Mouse (Mus musculus): ENCODE measurements around the gene Lhx5. TPM values are rescaled to one million over a fixed set of nuclear protein-coding genes. Genes with fewer than 3 reads are reported as not detected.

Gene Lhx5
- 6.3 and 7.0 TPM in 2 replicates for polyA plus RNA-seq (2015; fragmentation: Nextera tagmentation; extraction: Ambion mirVana)

DNA sequence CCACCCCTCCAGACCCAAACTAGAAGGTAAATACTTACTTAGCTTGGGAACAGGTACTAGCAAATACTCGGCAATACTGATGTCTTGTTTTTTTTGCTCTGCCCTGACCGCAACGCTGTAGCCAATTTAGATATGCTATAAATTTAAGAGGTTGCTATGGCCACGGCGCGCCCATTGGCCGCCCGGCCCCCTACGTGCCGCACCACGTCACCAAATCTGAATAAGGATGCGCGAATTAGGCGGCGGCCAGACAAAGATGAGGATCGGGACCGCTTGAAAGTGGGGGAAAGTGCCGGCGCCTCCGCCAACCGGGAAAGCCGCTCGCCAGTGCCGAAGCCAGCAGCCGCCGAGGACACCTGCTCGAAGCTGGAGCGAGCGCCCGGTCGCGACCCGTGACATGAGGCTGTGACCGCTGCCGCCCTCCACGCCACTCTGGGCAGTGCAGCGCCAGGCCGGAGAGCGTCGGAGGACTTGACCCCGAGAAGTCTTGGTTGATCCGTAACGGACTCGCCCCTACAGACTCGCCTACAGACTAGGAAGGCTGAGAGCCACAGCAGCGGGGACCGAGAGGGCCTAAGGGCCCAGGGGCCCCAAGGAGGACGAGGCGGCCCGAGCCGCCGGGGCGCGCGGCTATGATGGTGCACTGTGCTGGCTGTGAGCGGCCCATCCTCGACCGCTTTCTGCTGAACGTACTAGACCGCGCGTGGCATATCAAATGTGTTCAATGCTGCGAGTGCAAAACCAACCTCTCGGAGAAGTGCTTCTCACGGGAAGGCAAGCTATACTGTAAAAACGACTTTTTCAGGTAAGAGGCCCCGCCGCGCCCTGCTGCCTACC is at the start of gene Lhx5:
TSS of gene Lhx5 (plus strand) at position 51 of the 837 bp plus-strand sequence.
- Histone ChIP-seq H3K36me3 (no peaks in the 10 kb centered on the region), H3K4me1 (peaks cover 41% of the 10 kb centered on the region)

DNA sequence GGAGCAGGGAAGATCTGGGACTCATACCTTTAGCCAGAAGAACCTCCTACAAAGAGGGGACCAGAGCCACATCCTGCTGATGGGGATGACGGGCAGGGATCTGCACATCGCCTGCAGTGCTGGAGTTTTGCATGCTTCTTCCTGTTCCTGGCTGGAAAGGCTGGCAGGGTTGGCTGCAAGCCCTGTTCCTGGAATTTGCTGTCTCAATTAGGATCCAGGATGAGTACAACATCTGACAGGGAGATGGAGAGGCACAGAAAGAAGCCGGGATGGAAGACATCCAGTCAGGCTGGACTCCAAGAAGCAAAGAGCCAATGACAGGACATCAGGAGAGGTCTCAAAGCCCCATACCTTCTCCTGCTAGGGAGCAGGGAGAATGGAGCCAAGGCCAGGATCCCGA is 45.1 kb upstream of the Lhx5 start:
- no peak overlapping the region for H3K9ac ChIP-seq (replicated peaks)
- H3K27me3 ChIP-seq: no peaks in the 10 kb centered on the region
- no peak overlapping the region for H3K4me3 ChIP-seq
- no peaks in the 10 kb centered on the region for H3K4me1 ChIP-seq
- 75% methylated on average over 4 of the region's 4 CpGs for WGBS
- no peaks in the 10 kb centered on the region for H3K9me3 ChIP-seq
- no peaks in the 10 kb centered on the region for H3K36me3 ChIP-seq
- ATAC-seq (replicated peaks): no peak
- no peak overlapping the region for H3K27ac ChIP-seq (replicated peaks)
- H3K4me2 ChIP-seq (replicated peaks): no peak overlapping the region

More for the DNA sequence above, at the start of gene Lhx5:
- ATAC-seq (replicated peaks): no peak; the same call in 1 of the 2 replicates
- H3K4me2 ChIP-seq (replicated peaks): peak within 1 kb of the TSS; percentile 33
- peak within 1 kb of the TSS; percentile 34 for H3K4me3 ChIP-seq
- H3K27ac ChIP-seq (replicated peaks): peak within 1 kb of the TSS; percentile 24; the same call in 1 of the 2 replicates
- WGBS: under 1% methylated on average over 69 of the region's 69 CpGs
- peak within 1 kb of the TSS; percentile 12 for H3K9ac ChIP-seq (replicated peaks)
- no peaks in the 10 kb centered on the region for H3K9me3 ChIP-seq
- H3K27me3 ChIP-seq: peaks cover 87% of the 10 kb centered on the region

- H3K4me3 ChIP-seq: no peak overlapping the region
- H3K27me3 ChIP-seq: no peaks in the 10 kb centered on the region
- H3K4me2 ChIP-seq (replicated peaks): no peak overlapping the region
- no peak overlapping the region for H3K27ac ChIP-seq (replicated peaks)
- 52% methylated on average over 9 of the region's 9 CpGs for WGBS
- peaks cover 4% of the 10 kb centered on the region for H3K4me1 ChIP-seq
- no peak for ATAC-seq (replicated peaks)
- no peak overlapping the region for H3K9ac ChIP-seq (replicated peaks)
- no peaks in the 10 kb centered on the region for H3K9me3 ChIP-seq
- no peaks in the 10 kb centered on the region for H3K36me3 ChIP-seq
Observed at GRCm38 (mm10) chr5:120388765-120389164, 42.7 kb upstream of the Lhx5 start.

DNA sequence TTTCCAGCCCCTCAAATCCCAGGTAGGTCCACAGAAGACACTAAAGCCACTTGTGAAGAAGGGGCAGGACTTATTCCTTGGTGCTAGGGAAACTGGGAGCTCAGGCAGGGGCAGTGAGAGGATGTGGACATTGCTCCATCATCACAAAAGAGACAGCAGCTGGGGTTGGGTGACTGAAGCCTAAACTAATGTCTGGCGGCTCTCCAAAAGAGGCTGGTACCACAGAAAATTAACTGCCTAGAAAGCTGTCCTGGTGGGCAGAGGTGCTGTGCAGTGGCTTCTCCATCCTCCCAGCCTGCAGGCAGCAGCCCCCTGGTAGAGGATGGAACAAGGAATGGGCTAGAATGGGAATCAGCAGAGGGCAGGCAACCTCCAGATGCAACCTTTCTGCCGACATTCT is 41.5 kb upstream of the Lhx5 start:
- no peak overlapping the region for H3K9ac ChIP-seq (replicated peaks)
- 79% methylated on average over 2 of the region's 2 CpGs for WGBS
- H3K27me3 ChIP-seq: no peaks in the 10 kb centered on the region
- no peak for ATAC-seq (replicated peaks)
- H3K27ac ChIP-seq (replicated peaks): no peak overlapping the region
- no peak overlapping the region for H3K4me2 ChIP-seq (replicated peaks)
- peaks cover 11% of the 10 kb centered on the region for H3K4me1 ChIP-seq
- no peaks in the 10 kb centered on the region for H3K36me3 ChIP-seq
- no peak overlapping the region for H3K4me3 ChIP-seq
- no peaks in the 10 kb centered on the region for H3K9me3 ChIP-seq

DNA sequence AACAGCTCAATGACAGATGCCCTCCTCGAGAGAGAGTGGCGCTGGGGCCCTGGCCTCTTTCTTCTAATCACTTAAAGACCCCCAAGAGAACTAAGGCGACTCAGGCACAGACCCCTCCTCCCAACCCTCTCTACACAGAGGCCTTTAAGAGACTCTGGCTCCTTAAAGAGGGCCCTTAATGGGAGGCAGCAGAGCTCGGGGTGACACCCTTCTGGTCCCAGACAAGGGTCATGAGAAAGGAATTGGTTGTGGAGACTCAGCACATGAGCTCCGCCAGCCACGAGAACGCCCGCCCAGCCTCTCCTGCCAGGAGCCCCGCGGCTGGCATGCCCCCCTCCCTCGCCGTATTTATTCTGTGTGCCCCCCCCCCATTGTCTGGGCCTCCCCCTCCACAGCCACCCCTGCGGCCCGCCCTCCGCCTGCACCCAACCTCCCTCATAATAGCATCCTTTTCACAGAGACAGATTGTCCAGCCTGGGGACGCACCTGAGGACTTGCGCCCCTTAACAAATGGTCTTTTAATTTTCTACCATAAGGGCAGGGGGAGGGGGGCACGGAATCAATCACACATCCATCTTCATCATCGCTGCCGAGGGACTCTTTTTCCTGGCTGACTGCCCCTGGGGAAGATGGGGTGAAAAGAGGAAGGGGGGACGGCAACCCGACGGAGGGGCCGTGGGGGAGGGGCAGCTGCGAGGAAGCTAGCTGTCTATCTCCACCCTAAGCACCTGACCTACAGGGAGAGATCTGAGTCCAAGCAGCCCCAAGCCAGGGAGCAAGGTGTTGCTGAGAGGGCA is 37.4 kb upstream of the Lhx5 start:
- Histone ChIP-seq H3K36me3 (no peaks in the 10 kb centered on the region), H3K4me2 (replicated peaks) (no peak overlapping the region), H3K27ac (replicated peaks) (no peak overlapping the region), H3K4me3 (no peak overlapping the region), H3K4me1 (peaks cover 18% of the 10 kb centered on the region), H3K27me3 (peaks cover 18% of the 10 kb centered on the region), H3K9ac (replicated peaks) (no peak overlapping the region), H3K9me3 (no peaks in the 10 kb centered on the region)
- 6% methylated on average over 21 of the region's 25 CpGs for WGBS
- no peak for ATAC-seq (replicated peaks)

DNA sequence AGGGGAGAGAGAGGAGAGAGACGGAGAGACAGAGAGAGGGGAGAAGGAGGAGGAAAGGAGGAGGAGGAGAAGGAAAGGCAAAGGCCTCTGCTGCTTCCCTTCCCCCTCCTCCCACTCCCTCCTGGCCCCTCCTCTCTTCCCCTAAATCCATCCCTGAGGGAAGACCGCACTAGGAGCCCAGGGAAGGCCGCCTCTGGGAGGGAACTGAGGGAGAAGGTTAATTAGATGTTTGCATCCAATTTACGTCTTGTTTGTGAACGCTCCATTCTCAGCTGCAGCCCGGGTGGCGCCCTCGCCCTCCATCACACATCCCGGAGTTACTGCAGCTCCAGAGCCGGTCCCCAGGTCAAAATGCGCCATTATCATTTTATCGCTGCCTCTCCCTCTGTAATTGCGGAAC is 33.5 kb upstream of the Lhx5 start:
- no peak for ATAC-seq (replicated peaks)

DNA sequence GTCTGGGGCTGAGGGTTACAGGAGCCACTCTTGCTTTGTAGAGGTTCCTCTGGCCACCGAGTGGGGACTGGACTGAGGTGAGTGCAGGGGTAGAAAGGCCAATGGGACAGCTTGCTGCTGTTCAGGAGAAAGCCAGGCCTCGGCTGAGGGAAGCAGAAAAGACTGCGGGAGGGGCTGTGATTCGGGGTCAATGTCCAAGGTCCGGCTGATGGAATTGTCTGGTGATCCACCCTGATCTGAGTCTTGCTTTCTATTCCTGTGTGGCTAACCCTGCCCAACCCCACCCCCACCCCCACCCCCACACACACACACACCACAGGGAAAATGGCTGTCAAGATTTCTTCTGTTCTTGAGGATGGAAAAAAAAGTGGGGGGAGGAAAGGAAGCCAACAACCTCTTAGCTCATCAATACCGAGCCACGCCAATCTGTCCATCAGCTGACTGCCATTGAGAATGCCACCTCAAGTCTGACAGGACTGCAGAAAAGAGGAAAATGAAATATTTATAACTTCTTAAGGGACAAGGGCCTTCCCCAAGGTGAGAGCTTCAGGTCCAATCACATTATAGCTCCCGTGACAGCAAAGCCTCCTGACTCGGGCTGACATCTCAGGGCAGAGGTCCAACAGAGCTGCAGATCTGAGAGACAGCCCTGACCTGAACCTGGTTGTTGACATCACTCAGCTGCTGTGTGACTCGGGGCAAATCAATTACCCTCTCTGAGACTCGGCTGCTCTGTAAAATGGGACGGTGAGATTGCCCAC is 26.5 kb upstream of the Lhx5 start:
- Histone ChIP-seq H3K9me3 (no peaks in the 10 kb centered on the region), H3K36me3 (no peaks in the 10 kb centered on the region), H3K4me1 (peaks cover 9% of the 10 kb centered on the region), H3K4me2 (replicated peaks) (no peak overlapping the region), H3K27me3 (peaks cover 19% of the 10 kb centered on the region; the same call in 1 of the 2 replicates), H3K9ac (replicated peaks) (no peak overlapping the region), H3K27ac (replicated peaks) (no peak overlapping the region), H3K4me3 (no peak overlapping the region)
- 84% methylated on average over 12 of the region's 12 CpGs for WGBS
- no peak for ATAC-seq (replicated peaks)

More for the DNA sequence above, 33.5 kb upstream of the Lhx5 start:
- no peaks in the 10 kb centered on the region for H3K36me3 ChIP-seq
- H3K4me3 ChIP-seq: no peak overlapping the region
- no peak overlapping the region for H3K4me2 ChIP-seq (replicated peaks)
- 0 out of 2 replicates have a peak overlapping the region, but pooled peaks have one; percentile 2 for H3K9ac ChIP-seq (replicated peaks)
- WGBS: under 1% methylated on average over 13 of the region's 13 CpGs
- H3K4me1 ChIP-seq: peaks cover 18% of the 10 kb centered on the region
- H3K27me3 ChIP-seq: peaks cover 44% of the 10 kb centered on the region
- no peaks in the 10 kb centered on the region for H3K9me3 ChIP-seq
- H3K27ac ChIP-seq (replicated peaks): no peak overlapping the region

DNA sequence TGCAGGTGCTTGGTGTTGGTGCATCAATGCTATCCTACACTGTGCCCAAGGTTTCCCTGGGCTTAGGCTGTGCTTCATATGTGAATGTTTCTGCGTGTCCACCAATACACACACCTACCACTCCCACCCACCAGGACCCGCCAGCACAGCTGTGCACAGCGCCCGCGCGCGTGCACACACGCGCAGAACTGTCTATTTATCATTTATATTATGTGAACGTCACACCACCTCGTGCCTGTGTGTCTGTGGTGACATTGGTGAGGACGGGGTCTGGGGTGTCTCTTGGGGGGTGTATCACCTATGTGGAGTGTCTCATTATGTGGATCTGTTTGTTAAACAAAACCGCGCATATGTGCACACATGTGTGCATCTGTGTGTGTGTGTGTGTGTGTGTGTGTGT is 22.6 kb upstream of the Lhx5 start:
- H3K4me1 ChIP-seq: peaks cover 13% of the 10 kb centered on the region
- H3K9ac ChIP-seq (replicated peaks): no peak overlapping the region; the same call in 1 of the 2 replicates
- peak; percentile 66 for ATAC-seq (replicated peaks)
- H3K27ac ChIP-seq (replicated peaks): peak overlapping the region; percentile 85
- 51% methylated on average over 14 of the region's 14 CpGs for WGBS
- H3K36me3 ChIP-seq: no peaks in the 10 kb centered on the region
- peak overlapping the region; percentile 61 for H3K4me2 ChIP-seq (replicated peaks)
- peaks cover 6% of the 10 kb centered on the region for H3K27me3 ChIP-seq
- H3K4me3 ChIP-seq: no peak overlapping the region
- no peaks in the 10 kb centered on the region for H3K9me3 ChIP-seq

DNA sequence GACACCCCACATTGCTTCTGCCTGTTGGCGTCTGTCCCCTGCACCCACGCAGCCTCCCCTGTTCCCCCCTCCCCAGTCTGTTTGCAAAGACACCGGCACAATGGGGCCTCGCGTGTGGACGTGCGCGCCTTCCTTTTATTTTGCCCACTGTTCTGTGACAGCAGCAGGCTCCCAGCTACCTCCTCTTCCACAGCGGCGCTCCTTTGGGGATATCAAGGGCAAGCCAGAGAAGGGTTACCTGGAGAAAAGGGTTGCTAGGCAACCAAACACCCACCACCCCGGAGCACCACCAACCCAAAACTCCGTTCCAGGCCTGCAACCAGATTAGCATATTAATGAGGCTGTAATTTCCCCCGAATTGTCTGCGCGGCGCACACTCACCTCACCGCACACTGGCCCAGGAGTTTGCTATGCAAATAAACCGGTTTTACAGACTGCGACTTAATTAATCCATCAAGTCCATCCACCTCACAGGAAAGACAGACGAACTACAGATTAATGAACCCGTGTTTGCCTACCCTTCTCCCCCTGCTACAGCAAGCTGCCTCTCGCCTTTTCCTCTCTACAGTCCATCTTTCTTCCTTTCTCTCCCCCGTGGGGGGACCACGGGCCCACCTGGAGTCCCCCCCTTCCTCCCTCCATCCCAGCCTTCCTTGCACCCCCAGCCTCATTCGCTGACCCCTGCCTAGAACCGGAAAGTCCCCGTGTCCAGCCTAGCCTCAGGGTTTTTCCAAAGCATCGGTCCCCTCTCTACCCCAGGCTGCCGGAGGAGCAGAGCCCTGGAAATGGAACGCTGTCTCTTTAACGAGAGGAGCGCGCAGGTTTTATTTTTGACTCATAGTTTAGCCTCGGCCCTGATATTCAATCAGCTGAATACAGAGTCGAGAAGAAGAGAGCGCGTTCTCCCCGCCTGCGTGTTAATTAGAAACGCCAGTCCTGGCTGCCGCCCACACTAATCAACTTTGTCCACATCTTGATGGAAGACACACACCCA is 21.8 kb upstream of the Lhx5 start:
- peak; percentile 78 for ATAC-seq (replicated peaks)
- H3K27ac ChIP-seq (replicated peaks): peak overlapping the region; percentile 85
- H3K9ac ChIP-seq (replicated peaks): peak overlapping the region; percentile 46
- WGBS: under 1% methylated on average over 41 of the region's 41 CpGs
- peak overlapping the region; percentile 36 for H3K4me3 ChIP-seq
- H3K4me1 ChIP-seq: peaks cover 13% of the 10 kb centered on the region
- peak overlapping the region; percentile 61 for H3K4me2 ChIP-seq (replicated peaks)
- no peaks in the 10 kb centered on the region for H3K9me3 ChIP-seq
- H3K27me3 ChIP-seq: peaks cover 6% of the 10 kb centered on the region
- H3K36me3 ChIP-seq: no peaks in the 10 kb centered on the region

DNA sequence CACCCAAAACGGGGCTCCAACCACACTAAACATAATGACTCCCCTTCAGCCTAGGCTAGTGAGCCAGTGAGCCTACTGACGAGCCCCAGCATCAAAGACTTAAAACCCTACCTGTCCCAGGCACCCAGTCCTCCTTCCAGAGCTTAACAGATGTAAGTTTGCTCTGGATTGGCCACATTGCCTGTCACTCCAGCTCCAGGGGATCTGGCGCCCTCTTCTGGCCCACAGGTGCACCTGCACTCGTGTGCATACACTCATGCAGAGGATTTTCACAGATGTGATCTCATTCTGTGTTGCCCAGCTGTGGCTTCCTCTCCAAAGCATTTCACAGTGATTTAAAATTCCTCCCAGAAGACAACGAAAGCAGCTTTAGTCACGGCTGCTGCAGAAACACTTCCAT is 18.1 kb upstream of the Lhx5 start:
- Histone ChIP-seq H3K36me3 (no peaks in the 10 kb centered on the region), H3K4me2 (replicated peaks) (no peak overlapping the region), H3K27ac (replicated peaks) (no peak overlapping the region), H3K4me1 (peaks cover 13% of the 10 kb centered on the region), H3K9me3 (no peaks in the 10 kb centered on the region), H3K27me3 (peaks cover 11% of the 10 kb centered on the region), H3K4me3 (no peak overlapping the region), H3K9ac (replicated peaks) (no peak overlapping the region)
- WGBS: 89% methylated on average over 6 of the region's 6 CpGs
- ATAC-seq (replicated peaks): no peak

DNA sequence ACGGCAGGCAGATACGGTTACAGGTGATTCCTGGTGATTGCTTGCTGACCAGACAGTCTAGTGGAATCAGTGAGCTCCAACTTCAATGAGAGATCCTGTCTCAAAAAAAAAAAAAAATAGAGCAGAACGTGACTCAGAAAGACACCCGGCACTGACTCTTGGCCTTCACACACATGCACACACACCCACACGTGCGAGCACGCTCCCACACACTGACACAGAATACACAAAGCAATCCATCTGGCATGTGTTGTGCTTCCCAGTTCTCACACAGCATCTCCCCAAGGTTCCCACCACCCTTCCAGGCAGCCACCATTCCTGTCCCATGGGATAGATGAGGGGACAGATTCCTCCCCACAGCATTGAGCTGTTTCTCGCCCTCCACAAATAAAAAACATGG is 11.4 kb upstream of the Lhx5 start:
- Histone ChIP-seq H3K4me1 (peaks cover 4% of the 10 kb centered on the region; the same call in 1 of the 2 replicates), H3K4me3 (no peak overlapping the region), H3K9me3 (no peaks in the 10 kb centered on the region), H3K27ac (replicated peaks) (no peak overlapping the region), H3K4me2 (replicated peaks) (no peak overlapping the region), H3K9ac (replicated peaks) (no peak overlapping the region), H3K27me3 (peaks cover 56% of the 10 kb centered on the region), H3K36me3 (no peaks in the 10 kb centered on the region)
- ATAC-seq (replicated peaks): no peak
- 90% methylated on average over 8 of the region's 8 CpGs for WGBS
